Mouse (Mus musculus): ENCODE results near the gene Clip1.

Clip1 gene

GRCm38 (mm10) chr5:123670800-123671472 lies 13.5 kb downstream of the Clip1 start:
- DNase-seq (ENCODE audit: low spot score), result no peak

- DNase-seq (ENCODE audit: low spot score), result no peak
These were observed 14.2 kb downstream of the Clip1 start for GRCm38 (mm10) chr5:123669991-123670799.

- DNase-seq (ENCODE audit: low spot score), result no peak
These were observed 16.5 kb downstream of the Clip1 start for GRCm38 (mm10) chr5:123667915-123668314.

GRCm38 (mm10) chr5:123665956-123666355 lies 18.5 kb downstream of the Clip1 start:
- no peak for DNase-seq (ENCODE audit: low spot score)

- DNase-seq (ENCODE audit: low spot score), result no peak
These were observed 20.1 kb downstream of the Clip1 start for GRCm38 (mm10) chr5:123664329-123664728.

- DNase-seq (ENCODE audit: low spot score), result no peak
These were observed 22.4 kb downstream of the Clip1 start for GRCm38 (mm10) chr5:123662059-123662458.

GRCm38 (mm10) chr5:123661602-123662001 lies 22.8 kb downstream of the Clip1 start:
- DNase-seq (ENCODE audit: low spot score), result no peak

GRCm38 (mm10) chr5:123657651-123658050 lies 26.8 kb downstream of the Clip1 start:
- no peak for DNase-seq (ENCODE audit: low spot score)

GRCm38 (mm10) chr5:123654937-123655336 lies 29.5 kb downstream of the Clip1 start:
- DNase-seq (ENCODE audit: low spot score), result no peak

- no peak for DNase-seq (ENCODE audit: low spot score)
These were observed 31.1 kb downstream of the Clip1 start for GRCm38 (mm10) chr5:123653287-123653801.

- no peak for DNase-seq (ENCODE audit: low spot score)
These were observed 33.6 kb downstream of the Clip1 start for GRCm38 (mm10) chr5:123650825-123651224.

- no peak for DNase-seq (ENCODE audit: low spot score)
These were observed 42.0 kb downstream of the Clip1 start for GRCm38 (mm10) chr5:123642401-123642800.

- DNase-seq (ENCODE audit: low spot score), result no peak
These were observed 43.0 kb downstream of the Clip1 start for GRCm38 (mm10) chr5:123641259-123641900.

GRCm38 (mm10) chr5:123640181-123640580 lies 44.2 kb downstream of the Clip1 start:
- no peak for DNase-seq (ENCODE audit: low spot score)

- no peak for DNase-seq (ENCODE audit: low spot score)
These were observed 53.2 kb downstream of the Clip1 start for GRCm38 (mm10) chr5:123631210-123631609.

- DNase-seq (ENCODE audit: low spot score), result peak; percentile 12
These were observed 57.8 kb downstream of the Clip1 start for GRCm38 (mm10) chr5:123626631-123627030.

- DNase-seq (ENCODE audit: low spot score), result no peak
These were observed 62.0 kb downstream of the Clip1 start for GRCm38 (mm10) chr5:123622421-123622820.

GRCm38 (mm10) chr5:123618558-123618957 lies 65.9 kb downstream of the Clip1 start:
- DNase-seq (ENCODE audit: low spot score), result no peak

- DNase-seq (ENCODE audit: low spot score), result no peak
These were observed 70.2 kb downstream of the Clip1 start for GRCm38 (mm10) chr5:123614246-123614645.

- DNase-seq (ENCODE audit: low spot score), result peak; percentile 38
These were observed 74.6 kb downstream of the Clip1 start for GRCm38 (mm10) chr5:123609843-123610242.

- no peak for DNase-seq (ENCODE audit: low spot score)
These were observed 75.0 kb downstream of the Clip1 start for GRCm38 (mm10) chr5:123609416-123609815.

- no peak for DNase-seq (ENCODE audit: low spot score)
These were observed 77.2 kb downstream of the Clip1 start for GRCm38 (mm10) chr5:123607211-123607669.

GRCm38 (mm10) chr5:123603496-123603895 lies 80.9 kb downstream of the Clip1 start:
- no peak for DNase-seq (ENCODE audit: low spot score)
